Mouse (Mus musculus): ENCODE data around the gene Rpl11.

DNA sequence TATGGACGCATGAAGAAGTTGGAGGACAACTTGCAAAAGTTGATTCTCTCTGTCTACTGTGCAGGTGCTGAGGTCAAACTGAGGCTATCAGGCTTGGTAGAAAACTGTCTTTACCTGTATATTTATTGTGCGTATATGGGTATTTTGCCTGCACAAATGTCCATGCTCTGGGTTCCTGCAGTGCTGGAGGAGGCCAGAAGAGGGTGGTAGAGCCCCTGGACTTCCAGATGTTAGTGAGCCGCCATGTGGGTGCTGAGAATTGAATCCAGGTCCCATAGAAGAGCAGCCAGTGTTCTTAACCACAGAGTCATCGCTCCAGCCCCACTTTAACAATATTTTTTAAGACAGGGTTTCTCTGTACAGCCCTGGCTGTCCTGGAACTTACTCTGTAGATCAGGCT is 9.9 kb upstream of the Rpl11 start:
- TF ChIP-seq CTCF (IDR thresholded peaks at IDR 0.05; ENCODE audit: borderline replicate concordance, insufficient read depth, low read length) (no peak), POLR2A (IDR thresholded peaks at IDR 0.05; ENCODE audit: low read depth, low read length) (no peak)

Data from embryonic fibroblast, embryonic 13.5 days (primary cell).